Mouse (Mus musculus): ENCODE data around the gene Slc2a13.

Gene Slc2a13

GRCm38 (mm10) chr15:91275961-91276360 is 297.1 kb downstream of the Slc2a13 start:
- DNase-seq (ENCODE audit: low read depth, low spot score) = no peak

- no peak for DNase-seq (ENCODE audit: low read depth, low spot score)
Measured at GRCm38 (mm10) chr15:91268532-91268931, 304.5 kb downstream of the Slc2a13 start.

GRCm38 (mm10) chr15:91263926-91264325 is 309.1 kb downstream of the Slc2a13 start:
- DNase-seq (ENCODE audit: low read depth, low spot score) = peak; percentile 58

- no peak for DNase-seq (ENCODE audit: low read depth, low spot score)
Measured at GRCm38 (mm10) chr15:91260578-91260977, 312.5 kb downstream of the Slc2a13 start.

GRCm38 (mm10) chr15:91257140-91257539 is 315.9 kb downstream of the Slc2a13 start:
- DNase-seq (ENCODE audit: low read depth, low spot score) = no peak

GRCm38 (mm10) chr15:91255308-91255707 is 317.8 kb downstream of the Slc2a13 start:
- no peak for DNase-seq (ENCODE audit: low read depth, low spot score)

GRCm38 (mm10) chr15:91252956-91253355 is 320.1 kb downstream of the Slc2a13 start:
- DNase-seq (ENCODE audit: low read depth, low spot score) = no peak

- DNase-seq (ENCODE audit: low read depth, low spot score) = no peak
Measured at GRCm38 (mm10) chr15:91251544-91252408, 321.3 kb downstream of the Slc2a13 start.

GRCm38 (mm10) chr15:91250815-91251214 is 322.2 kb downstream of the Slc2a13 start:
- DNase-seq (ENCODE audit: low read depth, low spot score) = no peak

GRCm38 (mm10) chr15:91240683-91241335 is 332.3 kb downstream of the Slc2a13 start:
- DNase-seq (ENCODE audit: low read depth, low spot score) = no peak

- DNase-seq (ENCODE audit: low read depth, low spot score) = no peak
Measured at GRCm38 (mm10) chr15:91237294-91237693, 335.8 kb downstream of the Slc2a13 start.
